Mouse (Mus musculus): ENCODE measurements around the gene Hdgf.

GRCm38 (mm10) chr3:87905880-87906485 lies at the start of gene Hdgf:
- no peak for TF ChIP-seq CTCF (IDR thresholded peaks at IDR 0.05; ENCODE audit: insufficient read depth, low read depth, low read length)
- TF ChIP-seq POLR2A (IDR thresholded peaks at IDR 0.05; ENCODE audit: insufficient read depth, low read depth, low read length), result peak; percentile 32; the same call in 1 of the 2 replicates

Measured in olfactory bulb, adult 2 months (tissue).